Mouse (Mus musculus) liver, adult 2 months (tissue): Measurements from ENCODE around the gene Gm6583.

Source experiments
- CTCF ChIP-seq: fragments of 200-500 bp; IDR thresholded peaks from 2 replicates; pipeline ENCODE4 v1.5.1; 2011; ENCODE audit warnings: low read depth, low read length, control low read depth
- POLR2A ChIP-seq: fragments of 200-500 bp; IDR thresholded peaks from 2 replicates; pipeline ENCODE4 v1.6.1; 2011; ENCODE audit warnings: low read length, control low read depth; ENCODE audit not compliant: insufficient read depth; ENCODE audit errors: extremely low read depth

DNA sequence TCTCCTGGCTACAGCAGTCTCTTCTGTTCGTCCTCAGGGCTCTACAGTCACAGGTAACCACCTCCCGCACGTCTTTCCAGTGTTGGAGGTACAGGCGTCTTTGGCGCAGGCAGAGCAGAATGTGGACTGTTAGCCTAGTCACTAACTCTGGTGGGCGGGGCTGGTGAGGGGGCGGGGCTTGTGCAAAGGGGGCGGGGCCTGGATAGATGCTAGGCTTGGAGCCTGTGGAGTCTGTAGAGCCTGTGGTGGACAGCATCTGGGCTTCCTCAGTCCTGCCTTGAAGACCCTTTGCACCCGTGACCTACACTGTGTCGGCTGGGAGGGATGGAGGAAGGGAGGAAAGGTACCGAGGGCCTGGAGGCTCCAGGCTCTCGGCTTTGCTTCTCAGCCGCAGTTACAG lies at the start of gene Gm6583:
- TF ChIP-seq CTCF (no peak), POLR2A (no peak)
